Mouse (Mus musculus): Measurements from ENCODE around the gene Cracr2b. TPM values are rescaled to one million over a fixed set of nuclear protein-coding genes. Genes with fewer than 3 reads are reported as not detected.

Gene Cracr2b
- total RNA-seq, 2 experiments from 2014 or later, result 13.1 to 14.2 TPM

DNA sequence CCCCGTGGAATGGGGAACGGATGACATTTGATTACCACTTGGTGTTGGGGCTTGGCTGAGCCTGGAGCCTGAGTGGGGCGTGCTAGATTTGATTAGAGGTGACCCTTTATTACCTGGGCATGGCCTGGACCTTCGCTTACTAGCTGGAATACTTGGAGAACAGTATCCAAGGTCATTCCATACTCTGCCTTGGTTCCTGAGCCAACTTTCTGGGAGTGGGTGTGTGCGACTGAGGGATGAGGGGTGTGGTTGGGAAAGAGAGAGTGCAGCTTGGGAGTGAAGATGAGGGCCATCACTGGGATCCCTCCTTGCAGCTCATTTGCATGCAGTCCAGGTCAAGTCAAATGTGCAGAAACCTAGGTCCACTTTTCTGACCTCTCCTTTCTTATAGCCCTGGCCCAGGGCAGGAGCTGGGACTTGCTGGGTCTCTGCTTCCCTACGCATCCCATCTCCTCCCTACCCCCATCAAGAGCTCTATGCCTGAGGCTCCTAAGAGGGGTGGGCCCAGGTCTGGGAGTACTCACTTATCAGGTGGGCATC, 22.3 kb downstream of the Cracr2b start:
- DNase-seq (ENCODE audit: low spot score in 2 of 2), result no peak

DNA sequence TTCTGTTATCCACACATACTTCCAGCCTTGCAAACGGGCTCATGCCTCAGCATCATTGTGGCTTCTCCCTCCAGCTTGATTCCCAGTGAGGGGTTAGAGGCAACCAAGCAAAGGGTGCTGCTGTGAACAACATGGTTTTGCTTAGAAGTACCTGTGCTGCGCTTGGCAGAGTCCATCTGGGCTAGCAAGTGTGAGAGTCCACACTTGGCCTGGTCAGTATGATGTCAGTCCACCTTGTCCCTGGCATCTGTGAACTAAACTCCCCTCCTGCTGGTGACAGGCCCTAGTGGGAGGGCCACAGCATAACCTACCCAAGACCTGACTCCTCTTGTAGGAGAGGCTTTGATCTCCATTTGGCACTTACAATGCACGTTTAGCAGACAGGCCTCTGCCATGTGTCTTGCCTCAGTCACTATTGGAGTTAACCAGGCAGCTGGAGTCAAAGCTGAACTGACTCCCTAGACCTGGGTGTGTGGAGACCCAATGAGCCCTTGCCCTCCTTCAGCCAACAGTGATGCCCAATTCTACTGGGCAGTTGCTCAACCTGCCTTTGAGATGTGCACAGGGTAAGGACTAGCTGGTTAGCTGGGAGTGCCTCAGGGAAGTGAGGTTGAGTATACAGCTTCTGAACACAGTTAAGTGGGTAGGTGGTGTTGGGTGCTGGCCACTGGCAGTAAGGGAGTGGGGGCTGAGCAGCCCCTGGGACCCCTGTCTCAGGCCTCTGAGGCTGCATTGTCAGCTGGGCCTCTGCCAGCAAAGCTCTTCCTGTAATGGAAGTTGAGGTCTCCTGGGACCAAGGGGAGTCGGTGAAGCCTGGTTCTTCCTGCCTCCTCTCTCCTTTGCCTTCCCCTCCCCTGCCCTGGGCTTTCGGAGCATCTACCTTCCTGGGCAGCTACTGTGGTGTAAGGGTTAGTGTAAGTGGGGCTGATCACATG, 23.6 kb downstream of the Cracr2b start:
- no peak for DNase-seq (ENCODE audit: low spot score in 2 of 2)

DNA sequence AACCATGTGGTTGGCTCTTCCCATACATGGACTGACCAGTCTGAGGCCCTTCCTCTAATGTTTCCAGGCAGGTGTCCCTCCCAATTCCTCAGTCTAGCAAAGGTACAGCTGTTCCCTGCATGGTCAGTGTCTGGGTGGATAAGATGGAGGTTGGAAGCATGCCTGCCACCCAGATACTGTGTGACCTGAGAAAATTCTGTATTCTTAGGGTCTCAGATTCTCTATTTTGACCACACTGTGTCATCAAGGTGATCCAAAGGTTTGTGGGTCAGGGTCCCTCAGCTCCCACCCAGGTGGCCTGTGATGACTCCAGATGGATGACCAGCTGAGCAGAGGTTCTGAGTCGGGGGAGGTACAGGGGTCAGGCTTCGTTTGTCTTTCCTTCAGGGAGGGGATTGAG, 24.3 kb downstream of the Cracr2b start:
- DNase-seq (ENCODE audit: low spot score in 2 of 2), result no peak

DNA sequence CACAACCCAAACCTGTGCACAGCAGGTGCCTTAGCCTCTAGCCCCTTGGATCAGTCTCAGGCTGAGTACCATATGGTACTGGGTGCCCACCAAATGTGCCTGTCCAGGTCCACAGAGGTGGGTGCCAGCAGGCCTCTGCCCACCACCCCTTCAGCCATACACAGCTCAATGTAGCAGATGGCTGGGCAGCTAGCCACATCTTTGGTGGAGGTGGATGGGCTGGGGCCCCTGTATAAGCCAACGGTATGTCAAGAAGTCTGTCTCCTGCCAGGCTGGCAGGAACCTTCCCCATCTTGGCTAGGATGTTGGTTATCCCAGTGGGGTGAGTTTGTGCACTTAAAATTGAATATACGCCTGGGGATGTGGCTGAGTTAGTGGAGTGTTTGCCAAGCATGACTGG, 24.7 kb downstream of the Cracr2b start:
- DNase-seq (ENCODE audit: low spot score in 2 of 2), result no peak

DNA sequence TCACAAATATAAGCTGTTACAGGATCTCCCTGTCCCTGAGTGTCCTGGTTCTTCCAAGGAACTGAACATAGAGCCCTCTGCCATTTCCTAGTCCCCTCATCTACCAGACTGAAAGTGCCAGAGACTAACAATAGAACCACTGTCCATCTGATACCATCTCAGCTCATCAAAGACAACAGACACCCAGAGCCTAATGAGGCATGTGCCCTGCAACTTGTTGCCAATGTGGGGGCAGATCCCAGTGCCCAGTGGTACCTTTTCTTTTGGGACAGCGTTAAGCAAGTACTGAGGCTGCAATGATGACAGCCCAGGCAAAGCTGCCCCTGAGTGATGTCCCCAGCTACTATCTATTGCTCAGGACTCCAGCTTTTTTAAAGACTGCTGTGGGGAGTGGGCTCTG, 25.3 kb downstream of the Cracr2b start:
- DNase-seq (ENCODE audit: low spot score in 2 of 2), result no peak

DNA sequence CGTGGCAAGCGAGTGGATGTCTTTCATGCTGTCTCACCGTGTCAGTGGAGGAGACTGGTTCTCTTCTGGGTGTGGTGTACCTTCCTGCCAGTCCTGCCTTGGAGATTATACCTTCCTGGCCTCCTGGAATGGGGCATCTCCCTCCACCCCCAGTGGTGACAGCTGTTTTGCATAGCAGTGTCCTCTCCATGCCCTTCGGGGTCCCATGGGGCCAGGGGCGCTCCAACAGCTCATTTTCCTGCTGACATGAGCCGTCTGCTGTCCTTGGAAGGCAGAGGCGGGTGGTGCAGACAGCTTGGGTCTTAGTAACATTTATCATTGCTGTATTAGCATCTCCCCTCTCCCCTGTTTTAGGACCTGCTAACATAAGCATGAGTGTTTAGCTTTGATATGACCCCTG, 26.2 kb downstream of the Cracr2b start:
- DNase-seq (ENCODE audit: low spot score in 2 of 2), result no peak

DNA sequence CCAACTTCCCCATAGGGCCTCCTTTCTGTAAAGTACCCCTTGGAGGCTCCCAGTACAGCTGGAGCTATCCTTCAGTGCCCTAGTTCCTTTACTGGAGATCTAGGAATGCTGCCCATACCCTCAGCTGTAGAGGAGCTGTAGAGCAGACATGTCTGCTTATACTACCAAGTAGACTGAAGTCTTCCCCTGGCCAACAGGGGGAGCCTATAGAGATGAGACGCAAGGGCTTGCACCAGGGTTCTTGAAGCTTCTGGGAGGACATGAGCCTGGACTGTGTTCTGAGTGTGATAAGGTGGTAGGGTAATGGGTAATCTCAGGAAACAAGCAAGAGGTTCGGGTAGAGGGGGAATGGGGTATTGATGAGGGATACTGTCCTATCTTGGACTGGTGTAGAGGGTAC, 30.3 kb downstream of the Cracr2b start:
- no peak for DNase-seq (ENCODE audit: low spot score in 2 of 2)

DNA sequence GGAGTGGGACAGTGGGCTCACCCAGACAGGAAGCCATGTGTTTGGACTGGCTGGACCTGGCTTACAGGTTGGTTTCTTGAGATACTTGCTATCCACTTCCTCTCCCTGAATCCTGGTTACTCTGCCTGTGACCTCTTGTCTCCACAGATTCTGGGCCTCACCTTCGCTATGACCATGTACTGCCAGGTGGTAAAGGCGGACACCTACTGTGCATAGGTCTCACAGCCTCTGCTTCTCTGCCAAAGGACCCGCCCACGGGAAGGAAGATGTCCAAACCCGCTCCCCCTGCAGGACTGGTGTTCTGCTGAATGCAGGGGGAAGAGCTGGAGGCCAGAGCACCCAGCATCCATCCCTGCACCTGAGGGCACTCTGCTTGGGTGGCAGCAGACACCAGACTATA, 31.8 kb downstream of the Cracr2b start:
- no peak for DNase-seq (ENCODE audit: low spot score in 2 of 2)

DNA sequence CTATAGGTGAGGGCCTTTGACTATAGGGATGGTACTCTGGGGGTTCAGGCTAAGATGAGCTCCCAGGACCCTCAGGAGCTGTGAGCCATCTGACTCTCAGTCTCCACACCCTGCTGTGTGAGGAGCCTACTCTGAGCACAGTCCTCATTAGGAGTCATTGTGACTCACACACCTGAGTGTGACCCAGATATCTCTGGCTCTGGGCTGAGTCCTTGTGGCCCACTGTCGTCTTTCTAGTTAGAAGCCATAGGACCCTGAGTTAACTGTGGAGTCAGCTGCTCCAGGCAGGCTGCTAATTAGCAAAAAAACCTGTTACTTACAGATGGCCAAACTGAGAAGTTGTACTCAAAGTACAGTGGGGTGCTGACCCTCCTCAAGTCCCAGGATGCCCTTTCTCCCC, 32.8 kb downstream of the Cracr2b start:
- DNase-seq (ENCODE audit: low spot score in 2 of 2), result no peak

DNA sequence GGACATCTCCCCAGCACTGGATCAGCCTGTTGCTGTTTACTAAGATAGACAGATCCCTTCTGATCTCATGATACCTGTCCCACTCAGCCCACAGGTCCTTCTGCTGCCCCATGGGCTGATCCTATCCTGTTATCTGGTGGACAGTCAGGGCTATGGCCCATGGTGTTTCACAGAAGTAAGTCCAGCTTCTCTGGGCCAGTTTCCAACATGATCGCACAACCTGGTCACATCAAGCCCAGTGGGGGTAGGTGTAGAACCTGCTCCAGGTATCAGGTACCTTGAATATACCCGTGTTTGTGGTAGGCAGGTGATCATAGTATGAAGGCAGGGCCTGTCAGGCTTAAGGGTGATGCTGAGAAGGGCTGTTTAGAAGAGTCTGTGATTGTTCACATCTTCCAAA, 34.5 kb downstream of the Cracr2b start:
- DNase-seq (ENCODE audit: low spot score in 2 of 2), result no peak

DNA sequence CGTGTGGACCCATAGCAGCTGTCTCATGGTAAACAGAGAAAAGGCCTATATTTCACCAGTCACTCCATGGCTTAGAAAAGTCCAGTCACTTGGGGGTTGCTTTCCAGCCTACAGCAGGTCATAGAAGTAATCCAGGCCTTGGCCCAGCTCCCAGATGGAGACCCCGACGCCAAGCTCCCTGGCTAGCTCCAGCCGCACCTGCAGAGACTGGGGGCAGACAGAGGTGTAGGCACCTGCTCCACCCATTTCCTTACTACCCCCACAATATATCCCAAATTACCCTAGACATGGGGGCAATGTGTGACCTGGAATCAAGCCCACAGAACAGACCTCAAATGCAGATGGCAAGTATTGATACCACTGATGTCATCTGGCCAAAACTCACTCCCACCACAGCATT, 35.0 kb downstream of the Cracr2b start:
- no peak for DNase-seq (ENCODE audit: low spot score in 2 of 2)

DNA sequence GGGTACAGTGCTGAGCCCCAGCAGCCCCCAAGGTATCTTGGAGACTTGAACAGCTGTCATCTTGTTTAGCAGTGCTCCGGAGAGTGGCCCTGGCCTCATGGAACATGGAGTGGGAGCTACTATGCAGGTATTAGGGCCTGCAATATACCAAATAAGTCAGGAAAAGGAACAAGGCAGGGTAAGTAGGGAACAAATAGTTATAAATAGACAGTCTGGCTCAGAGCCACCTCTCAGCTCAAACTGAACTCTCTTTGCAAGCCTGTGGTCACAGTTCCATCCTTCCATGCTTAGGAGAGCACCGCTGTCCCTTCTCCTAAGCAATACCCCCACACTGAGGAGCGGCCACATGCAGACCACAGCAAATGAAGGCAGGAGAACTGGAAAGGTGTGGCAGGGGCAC, 36.7 kb downstream of the Cracr2b start:
- DNase-seq (ENCODE audit: low spot score in 2 of 2), result no peak

DNA sequence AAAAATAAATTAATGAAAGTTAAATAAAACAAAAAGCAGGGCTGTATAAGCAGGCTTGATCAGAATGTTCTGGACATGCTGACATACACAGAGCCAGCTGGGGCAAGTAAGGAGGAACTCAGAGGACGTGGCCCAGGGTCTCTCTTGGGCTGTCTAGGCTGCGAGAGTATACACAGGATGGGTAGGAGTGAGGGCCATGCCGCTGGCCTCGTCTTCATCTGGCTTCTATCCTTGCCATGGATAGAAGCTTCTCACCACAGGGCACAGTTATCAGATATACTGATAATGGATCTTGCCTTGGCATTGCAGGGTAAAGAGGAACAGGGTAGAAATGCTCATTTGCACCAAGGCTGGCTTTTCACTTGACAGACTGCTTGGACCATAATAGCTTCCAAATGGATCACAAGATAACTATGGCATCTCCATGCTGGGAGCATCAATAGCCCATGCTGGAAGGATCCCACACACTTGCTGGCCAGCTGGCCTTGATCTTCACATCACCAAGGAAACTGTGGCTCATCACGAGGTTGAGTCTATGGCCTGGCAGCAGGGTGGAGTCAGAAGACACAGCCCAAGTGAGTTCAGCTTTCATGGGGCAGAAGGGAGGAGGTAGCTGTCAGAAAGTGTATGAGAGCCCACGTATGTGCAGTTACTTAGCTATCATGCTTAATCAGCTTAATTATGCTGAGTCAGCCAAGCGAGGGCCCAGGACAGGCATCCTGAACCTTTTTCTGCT, 41.1 kb downstream of the Cracr2b start:
- no peak for DNase-seq (ENCODE audit: low spot score in 2 of 2)

DNA sequence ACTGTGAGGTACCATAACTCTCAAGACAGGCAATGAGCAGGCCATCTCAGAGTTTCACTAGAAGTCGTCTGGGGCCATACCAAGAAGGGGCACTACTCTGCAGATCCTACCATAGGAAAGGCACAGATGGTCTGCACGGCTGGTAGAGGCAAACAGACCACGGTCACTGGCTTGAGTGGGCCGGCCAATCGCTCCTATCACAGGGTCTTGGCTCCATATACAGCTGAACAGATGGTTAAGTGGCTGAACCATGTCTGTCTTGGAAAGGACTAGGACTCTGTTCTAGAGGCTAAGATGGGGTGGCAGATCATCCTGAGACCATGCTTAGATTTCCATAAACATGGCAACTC, 41.6 kb downstream of the Cracr2b start:
- DNase-seq (ENCODE audit: low spot score in 2 of 2), result no peak

DNA sequence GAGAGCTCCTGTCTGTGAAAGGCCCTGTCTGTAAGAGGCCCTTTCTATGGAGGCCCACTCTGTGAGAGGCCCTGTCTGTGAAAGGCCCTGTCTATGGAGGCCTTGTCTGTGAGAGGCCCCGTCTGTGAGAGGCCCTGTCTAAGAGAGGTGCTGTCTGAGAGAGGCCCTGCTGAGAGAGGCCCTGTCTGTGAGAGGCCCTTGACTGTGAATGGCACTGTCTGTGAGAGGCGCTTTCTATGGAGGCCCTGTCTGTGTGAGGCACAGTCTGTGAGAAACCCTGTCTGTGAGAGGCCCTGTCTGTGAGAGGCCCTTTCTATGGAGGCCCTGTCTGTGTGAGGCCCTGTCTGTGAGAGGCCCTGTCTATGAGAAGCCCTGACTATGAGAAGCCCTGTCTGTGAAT, 45.4 kb downstream of the Cracr2b start:
- no peak for DNase-seq (ENCODE audit: low spot score in 2 of 2)

DNA sequence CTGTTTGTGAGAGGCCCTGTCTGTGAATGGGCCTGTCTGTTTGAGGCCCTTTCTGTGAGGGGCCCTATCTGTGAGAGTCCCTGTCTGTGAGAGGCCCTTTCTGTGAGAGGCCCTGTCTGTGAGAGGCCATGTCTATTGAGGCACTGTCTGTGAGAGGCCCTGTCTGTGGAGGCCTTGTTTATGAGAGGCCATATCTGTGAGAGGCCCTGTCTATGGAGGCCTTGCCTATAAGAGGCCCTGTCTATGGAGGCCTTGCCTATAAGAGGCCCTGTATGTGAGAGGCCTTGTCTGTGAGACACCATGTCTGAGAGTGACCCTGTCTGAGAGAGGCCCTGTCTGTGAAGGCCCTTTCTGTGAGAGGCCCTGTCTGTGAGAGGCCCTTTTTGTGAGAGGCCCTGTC, 47.3 kb downstream of the Cracr2b start:
- no peak for DNase-seq (ENCODE audit: low spot score in 2 of 2)

DNA sequence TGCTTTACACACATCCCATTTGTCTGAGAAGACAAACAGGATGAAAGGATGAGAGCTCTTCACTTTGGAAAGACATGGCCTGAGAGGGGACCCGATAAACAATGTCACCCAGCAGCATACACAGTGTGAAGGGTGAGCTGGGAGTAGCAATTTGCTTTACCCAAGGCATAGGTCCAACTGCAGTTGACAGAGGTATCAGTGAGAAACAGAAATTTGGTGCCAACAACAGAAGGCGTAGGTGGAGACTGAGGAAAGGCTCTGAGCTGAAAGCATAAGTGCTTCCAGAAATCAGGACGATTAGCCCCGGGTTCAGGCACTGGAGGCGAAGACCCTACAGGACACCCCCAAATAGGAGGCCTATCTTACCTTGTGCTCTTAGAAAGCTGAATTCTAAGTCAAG, 49.3 kb downstream of the Cracr2b start:
- no peak for DNase-seq (ENCODE audit: low spot score in 2 of 2)

DNA sequence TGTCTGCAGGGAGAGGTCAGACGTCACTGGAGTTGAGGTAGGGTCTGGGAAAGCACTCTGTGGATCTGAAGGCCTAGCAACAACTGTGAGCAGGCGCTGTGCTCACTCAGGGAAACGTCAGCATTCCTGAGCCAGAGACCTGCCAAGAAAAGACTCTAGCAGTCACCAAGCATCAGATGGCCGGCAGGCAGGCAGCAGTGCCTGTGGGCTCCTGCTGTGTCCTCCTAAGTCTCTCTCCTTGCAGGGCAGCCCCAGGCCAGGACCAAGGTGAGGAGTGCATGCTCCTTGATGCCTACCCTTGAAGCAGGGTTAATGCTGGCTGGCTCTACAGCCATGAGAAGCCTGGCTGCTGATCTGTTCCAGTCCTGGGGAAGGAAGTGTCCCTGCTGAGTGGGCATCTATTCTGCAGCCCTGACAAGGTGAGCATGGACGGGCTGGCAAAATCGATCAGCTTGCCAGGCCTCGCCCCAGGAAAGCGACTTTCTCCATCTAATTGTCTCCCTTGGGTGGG, 49.8 kb downstream of the Cracr2b start:
- no peak for DNase-seq (ENCODE audit: low spot score in 2 of 2)
